Mouse (Mus musculus) lung, adult 18-20 months (tissue): Measurements from ENCODE around the gene Htt.

ENCODE experiments used
- DNase-seq, 2 experiments: peaks; one replicate each; pipeline ENCODE4 v3.0.0; 2022; ENCODE audit warnings: mixed read lengths in 2 of 2

The Htt gene

GRCm38 (mm10) chr5:34896697-34897453, 135.3 kb downstream of the Htt start:
- DNase-seq = no peak

GRCm38 (mm10) chr5:34899787-34900469, 138.4 kb downstream of the Htt start:
- DNase-seq = no peak

- DNase-seq = peak; percentile 40 to 70
Observed at GRCm38 (mm10) chr5:34902371-34902770, 140.8 kb downstream of the Htt start.

- peak; percentile 92 to 94 for DNase-seq
Observed at GRCm38 (mm10) chr5:34902811-34903385, 141.4 kb downstream of the Htt start.

GRCm38 (mm10) chr5:34904412-34904811, 142.9 kb downstream of the Htt start:
- no peak for DNase-seq

GRCm38 (mm10) chr5:34907230-34907629, 145.7 kb downstream of the Htt start:
- DNase-seq = no peak

- DNase-seq = no peak
Observed at GRCm38 (mm10) chr5:34907910-34908725, 146.6 kb downstream of the Htt start, which contains the start of gene Msantd1. Msantd1 (plus strand) TSS chr5:34908012.

- peak; percentile 61 to 73 for DNase-seq
Observed at GRCm38 (mm10) chr5:34908726-34909633, 147.4 kb downstream of the Htt start.

- DNase-seq = no peak
Observed at GRCm38 (mm10) chr5:34909634-34910503, 148.3 kb downstream of the Htt start.

- no peak for DNase-seq
Observed at GRCm38 (mm10) chr5:34910504-34910815, 148.9 kb downstream of the Htt start.

- peak; percentile 61 to 81 for DNase-seq
Observed at GRCm38 (mm10) chr5:34915801-34916200, 154.3 kb downstream of the Htt start.

- no peak for DNase-seq
Observed at GRCm38 (mm10) chr5:34917234-34917655, 155.7 kb downstream of the Htt start.

- DNase-seq = no peak
Observed at GRCm38 (mm10) chr5:34918785-34919184, 157.2 kb downstream of the Htt start.

- DNase-seq = no peak
Observed at GRCm38 (mm10) chr5:34922531-34922930, 161.0 kb downstream of the Htt start.

GRCm38 (mm10) chr5:34923920-34924319, 162.4 kb downstream of the Htt start:
- DNase-seq = no peak

- no peak for DNase-seq
Observed at GRCm38 (mm10) chr5:34924519-34924918, 163.0 kb downstream of the Htt start.

- DNase-seq = no peak
Observed at GRCm38 (mm10) chr5:34927648-34928047, 166.1 kb downstream of the Htt start.

GRCm38 (mm10) chr5:34930151-34930975, 168.8 kb downstream of the Htt start:
- DNase-seq = no peak

GRCm38 (mm10) chr5:34931091-34931490, 169.6 kb downstream of the Htt start:
- no peak for DNase-seq
